Mouse (Mus musculus): ENCODE results near the gene Naxe.

The Naxe gene

DNA sequence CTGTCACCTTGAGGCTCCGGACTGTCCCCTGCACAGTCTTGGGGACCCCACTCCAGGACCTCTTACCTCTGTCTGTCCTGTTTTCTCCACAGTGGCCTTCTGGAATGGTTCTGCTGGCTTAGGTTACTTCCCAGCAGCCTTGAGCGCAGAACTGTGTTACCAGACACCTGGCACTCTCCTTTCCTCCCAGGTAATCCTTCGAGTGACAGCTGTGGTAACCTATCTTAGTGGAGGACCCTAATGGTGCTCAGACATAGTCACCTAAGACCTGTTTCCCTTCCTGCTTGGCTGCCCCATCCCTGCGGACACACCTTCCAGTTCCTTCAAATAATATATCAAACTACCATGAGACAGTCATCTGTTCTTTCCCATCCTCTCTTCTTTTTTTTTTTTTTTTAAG lies 19.9 kb upstream of the Naxe start, which contains the start of gene Ttc24:
Gene Ttc24, minus strand, starts transcription at position 101 of the 400 bp plus-strand sequence.
- no peak for TF ChIP-seq GATA4 (IDR thresholded peaks at IDR 0.05; ENCODE audit: insufficient replicate concordance, low read length)

DNA sequence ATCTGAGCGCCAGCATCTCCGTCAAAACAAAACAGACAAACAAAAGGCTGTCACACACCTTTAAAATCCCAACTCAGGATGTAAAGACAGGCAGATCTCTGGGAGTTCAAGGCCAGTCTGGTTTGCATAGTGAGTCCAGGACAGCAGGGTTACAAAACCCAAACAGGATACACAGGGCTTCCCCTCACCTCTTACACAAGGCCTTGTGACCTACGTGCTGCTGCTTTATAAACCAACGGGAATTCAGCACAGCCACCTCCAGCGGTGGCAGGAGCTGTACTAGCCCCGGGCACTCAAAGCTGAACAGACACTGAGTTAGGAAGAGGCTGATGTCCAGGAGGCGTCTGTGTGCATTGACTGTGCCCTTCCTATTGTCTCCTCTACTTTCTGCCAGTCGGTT lies 19.1 kb upstream of the Naxe start:
- TF ChIP-seq GATA4 (IDR thresholded peaks at IDR 0.05; ENCODE audit: insufficient replicate concordance, low read length), result no peak

DNA sequence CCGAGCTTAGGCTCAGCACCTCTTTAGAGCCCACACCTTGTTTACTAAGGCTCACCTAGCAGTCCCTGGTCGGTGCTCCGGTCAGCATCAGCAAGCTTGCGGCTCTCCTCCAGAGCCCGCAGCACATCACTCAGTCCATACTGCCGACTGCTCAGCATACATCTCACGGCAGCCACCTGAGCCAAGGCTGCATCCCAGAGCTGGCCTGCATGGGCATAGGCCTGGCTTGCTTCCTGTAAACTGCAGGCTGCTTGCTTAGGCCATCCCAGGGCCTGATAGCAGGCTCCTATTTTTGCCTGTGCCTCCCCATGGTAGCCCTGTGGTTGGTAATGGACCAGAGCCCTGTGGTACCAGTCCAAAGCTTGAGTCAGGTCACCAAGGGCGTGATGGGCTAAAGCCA lies 16.5 kb upstream of the Naxe start:
- TF ChIP-seq GATA4 (IDR thresholded peaks at IDR 0.05; ENCODE audit: insufficient replicate concordance, low read length), result no peak

DNA sequence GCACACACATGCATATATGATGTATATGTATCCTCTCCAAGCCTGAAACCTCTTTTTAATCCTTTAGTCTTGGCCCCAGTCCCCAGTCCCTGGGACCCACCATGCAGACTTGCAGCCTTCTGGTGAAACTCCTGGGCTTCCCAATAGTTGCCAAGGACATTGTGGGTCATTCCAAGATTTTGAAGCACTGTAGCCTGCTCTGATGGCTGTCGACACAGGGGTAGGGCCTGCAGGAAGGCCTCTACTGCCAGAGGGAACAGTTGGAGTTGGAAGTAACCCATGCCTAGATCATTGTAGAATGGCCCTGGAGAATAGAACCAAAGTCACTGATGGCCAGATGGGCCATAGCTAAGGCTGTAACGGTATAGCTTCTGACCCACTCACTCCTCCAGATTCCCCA lies 16.1 kb upstream of the Naxe start:
- no peak for TF ChIP-seq GATA4 (IDR thresholded peaks at IDR 0.05; ENCODE audit: insufficient replicate concordance, low read length)

DNA sequence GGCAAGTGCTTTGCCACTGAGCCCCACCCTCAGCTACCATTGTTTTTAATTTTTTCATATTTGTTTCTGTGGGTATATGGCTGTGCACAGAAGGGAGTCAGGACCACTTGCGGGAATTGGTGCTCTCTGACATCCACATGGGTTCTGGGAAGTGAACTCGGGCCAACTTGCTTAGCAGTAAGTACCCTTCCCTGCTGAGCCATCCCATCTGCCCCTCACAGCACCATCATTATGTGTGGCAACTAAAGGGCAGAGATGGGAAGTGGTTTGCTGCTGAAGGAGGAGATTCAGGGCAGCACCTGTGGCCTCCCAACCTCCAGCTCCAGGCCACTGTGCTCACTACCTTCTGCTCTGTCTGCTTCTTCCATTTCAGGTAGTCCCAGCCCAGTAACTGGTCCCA lies 15.3 kb upstream of the Naxe start:
- no peak for TF ChIP-seq GATA4 (IDR thresholded peaks at IDR 0.05; ENCODE audit: insufficient replicate concordance, low read length)

DNA sequence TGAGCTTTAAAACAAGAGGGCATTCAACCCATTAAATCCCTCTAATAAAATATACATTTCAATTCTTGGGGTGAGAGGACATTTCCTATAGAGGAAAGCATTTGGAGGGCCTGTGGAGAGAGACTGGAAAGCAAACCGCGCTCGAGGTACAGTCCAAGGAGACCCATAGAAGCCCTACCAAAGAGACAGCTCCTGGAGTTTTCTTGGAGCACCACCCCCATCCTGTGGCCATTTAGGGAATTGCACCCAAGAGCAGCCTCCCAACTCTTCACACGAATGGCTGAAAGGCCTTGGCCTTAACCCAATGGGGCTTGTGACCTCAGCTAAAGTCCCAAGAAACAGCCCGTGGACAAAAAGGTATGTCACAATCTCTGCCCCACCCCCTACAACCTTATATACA lies 13.5 kb upstream of the Naxe start:
- no peak for TF ChIP-seq GATA4 (IDR thresholded peaks at IDR 0.05; ENCODE audit: insufficient replicate concordance, low read length)

DNA sequence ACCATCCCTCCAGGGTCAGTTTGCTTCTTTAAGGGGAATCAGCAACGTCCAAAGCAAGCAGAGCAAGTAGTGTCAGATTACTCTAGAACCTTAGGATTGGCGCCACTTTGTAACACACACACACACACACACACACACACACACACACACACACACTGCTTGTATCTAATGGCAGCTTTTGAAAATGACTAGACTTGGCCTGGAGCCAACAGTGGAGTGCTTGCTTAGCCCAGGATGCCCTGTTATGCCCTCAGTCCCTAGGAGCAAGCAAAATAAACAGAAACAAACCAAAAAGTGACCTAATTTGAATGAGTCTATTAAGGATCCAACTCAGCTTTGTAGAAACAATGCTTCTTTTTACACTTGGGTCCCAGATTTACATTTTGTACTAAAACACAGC lies 10.1 kb upstream of the Naxe start:
- TF ChIP-seq GATA4 (IDR thresholded peaks at IDR 0.05; ENCODE audit: insufficient replicate concordance, low read length), result no peak

DNA sequence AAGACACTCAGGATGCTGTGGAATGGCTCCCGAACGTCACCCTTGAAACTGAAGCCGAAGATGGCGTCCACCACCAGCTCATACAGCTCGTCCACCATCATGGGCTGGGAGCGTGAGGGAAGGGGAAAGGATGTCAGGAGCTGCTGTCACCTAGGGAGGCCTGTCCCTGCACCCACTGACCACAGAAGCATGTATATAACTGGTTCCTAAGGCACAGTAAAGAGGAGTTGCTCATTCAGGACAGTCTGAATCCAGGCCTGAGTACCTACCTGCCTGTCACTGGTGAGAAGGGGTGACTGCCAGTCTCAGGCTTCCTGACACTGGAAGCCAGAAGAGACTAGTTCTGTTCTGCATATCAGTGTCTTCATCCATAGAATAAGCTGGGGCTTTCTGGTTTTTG lies 1.3 kb downstream of the Naxe start:
- no peak for TF ChIP-seq GATA4 (IDR thresholded peaks at IDR 0.05; ENCODE audit: insufficient replicate concordance, low read length)

DNA sequence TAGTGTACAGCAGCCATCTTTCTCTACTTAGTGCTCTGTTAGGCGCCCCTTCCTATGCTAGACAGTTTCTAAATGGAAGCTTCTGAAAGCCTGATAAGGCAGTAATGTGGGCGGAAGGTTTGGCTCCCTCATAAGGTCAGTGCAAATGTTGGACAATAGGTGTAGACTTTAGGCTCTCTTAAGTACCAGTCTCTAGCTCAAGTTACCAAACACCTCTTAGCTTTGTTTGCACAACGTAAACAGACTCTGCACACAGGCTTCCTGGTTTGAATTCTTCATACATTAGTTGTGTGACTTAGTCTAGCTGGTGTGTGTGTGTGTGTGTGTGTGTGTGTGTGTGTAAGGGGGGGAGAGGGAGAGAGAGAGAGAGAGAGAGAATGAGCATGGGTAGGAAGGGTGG lies 8.8 kb downstream of the Naxe start:
- no peak for TF ChIP-seq GATA4 (IDR thresholded peaks at IDR 0.05; ENCODE audit: insufficient replicate concordance, low read length)

DNA sequence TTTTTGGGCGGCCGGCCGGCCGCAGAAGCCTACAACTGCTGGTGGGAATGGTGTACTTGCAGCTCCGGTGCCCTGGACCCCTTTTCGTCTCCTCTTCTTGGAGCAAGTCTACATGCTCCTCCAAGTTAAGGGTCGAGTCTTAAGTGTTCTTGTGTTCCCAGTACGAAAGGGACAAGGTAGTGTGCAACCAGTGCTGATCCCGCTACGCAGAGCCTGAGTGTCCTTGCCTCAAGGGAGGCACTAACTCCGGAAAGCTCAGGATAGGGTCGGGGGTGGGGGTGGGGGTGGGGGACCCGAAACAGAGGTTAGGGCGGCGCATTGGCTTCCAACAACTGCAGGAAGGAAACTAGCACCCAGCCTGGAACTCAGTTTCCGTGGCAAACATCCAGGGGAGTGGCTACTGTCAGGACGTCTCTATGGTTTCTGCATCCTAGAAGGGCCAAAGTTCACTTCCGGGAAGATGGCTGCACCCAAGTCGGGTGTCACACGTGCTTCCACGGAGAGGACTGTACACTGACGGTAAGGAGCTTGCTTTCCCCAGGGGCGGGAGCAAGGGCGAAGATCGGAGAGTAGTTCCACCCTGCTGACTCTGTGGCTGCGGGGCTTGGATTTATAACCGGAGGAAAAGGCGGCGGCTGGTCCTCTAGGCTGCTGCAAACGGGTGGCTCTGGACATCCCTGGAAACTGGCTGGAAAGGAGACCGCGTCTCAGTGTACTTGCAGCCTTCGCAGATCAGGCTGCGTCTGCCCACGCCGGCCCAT lies 15.5 kb downstream of the Naxe start, which contains the start of gene Gpatch4:
Gene Gpatch4, plus strand, starts transcription at position 448 of the 761 bp plus-strand sequence.
- no peak for TF ChIP-seq GATA4 (IDR thresholded peaks at IDR 0.05; ENCODE audit: insufficient replicate concordance, low read length)

DNA sequence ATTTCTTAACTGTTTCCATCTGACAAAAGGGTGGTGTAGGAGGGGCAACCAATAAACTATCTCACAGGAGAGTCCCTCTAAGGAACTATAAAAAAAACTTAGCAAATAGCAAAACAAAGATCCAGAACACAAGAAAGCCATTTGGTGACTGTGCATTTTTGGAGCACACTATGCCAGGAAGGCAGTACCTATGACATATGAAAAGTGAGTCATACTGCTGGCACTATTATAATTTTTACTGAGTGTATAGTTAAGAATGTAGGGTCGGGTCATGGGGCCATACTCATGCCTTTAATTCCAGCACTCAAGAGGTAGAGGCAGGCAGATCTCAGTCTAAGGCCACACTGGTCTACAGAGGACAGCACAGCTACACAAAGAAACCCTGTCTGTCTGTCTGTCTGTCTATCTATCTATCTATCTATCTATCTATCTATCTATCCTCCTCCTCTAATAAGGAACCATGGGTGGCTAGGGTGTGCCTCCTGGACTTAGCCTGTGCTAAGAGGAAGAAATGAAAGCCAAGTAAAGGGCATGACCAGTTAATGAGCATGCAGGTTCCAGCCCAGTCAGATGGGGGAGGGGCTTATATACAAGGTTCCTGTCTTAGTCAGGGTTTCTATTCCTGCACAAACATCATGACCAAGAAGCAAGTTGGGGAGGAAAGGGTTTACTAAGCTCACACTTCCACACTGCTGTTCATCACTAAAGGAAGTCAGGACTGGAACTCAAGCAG lies 22.6 kb downstream of the Naxe start:
- TF ChIP-seq GATA4 (IDR thresholded peaks at IDR 0.05; ENCODE audit: insufficient replicate concordance, low read length), result no peak

DNA sequence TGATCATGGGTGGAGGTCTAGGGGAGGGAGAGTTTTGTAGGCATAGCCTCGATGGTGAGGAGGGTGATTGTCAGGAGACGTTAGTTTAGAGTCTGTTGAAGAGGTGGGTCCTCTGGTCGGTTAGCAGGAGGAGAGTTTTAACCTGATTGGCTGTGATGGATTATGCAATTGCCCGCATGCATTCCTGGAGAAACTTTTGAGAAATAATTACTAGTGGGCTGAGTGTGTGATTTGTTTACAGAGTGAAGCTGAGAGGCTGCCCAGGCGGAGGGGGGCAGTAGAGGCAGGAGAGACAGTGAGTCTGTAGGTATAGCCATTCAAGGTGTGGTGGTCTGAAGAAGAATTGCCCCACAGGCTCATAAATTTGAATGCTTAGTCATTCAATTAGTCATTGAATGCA lies 24.8 kb downstream of the Naxe start:
- no peak for TF ChIP-seq GATA4 (IDR thresholded peaks at IDR 0.05; ENCODE audit: insufficient replicate concordance, low read length)

DNA sequence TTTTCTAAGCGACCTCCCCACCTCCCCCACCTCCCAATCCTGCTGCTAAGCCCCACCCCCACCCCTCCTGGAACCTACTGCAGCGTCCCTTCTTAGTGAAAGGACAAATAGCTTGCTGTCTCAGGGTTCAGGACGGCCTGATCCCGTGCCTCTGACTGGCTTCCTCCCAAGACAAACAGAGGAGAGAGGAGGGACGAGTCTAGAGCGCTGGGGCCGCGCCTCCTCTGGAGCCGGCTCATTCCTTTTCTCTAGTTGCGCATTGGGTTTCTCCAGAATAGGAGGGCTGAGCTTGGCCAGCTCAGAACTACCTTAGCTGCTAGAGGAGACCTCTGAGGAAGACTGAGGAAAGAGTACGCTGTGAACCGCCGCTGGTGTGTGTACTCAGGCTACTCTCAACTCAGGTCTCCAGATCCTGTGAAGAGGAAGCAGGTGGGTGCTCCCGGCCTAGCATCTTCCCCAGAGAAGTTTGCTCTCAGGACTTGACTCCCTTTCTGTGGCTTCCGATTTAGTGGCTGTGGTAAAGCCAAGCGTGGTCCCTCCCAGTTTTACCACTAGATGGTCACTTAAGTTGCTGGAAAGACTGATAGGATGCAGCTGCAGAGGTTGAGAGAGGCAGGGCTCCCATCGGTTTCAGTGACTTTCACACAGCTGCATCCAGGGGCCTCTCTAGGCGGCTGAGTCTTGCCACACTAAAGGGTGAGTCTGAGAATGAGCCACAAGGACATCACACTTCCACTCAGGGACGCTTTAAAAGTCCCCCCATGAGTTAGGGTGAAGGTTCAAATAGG lies 27.5 kb downstream of the Naxe start:
- TF ChIP-seq GATA4 (IDR thresholded peaks at IDR 0.05; ENCODE audit: insufficient replicate concordance, low read length), result no peak

DNA sequence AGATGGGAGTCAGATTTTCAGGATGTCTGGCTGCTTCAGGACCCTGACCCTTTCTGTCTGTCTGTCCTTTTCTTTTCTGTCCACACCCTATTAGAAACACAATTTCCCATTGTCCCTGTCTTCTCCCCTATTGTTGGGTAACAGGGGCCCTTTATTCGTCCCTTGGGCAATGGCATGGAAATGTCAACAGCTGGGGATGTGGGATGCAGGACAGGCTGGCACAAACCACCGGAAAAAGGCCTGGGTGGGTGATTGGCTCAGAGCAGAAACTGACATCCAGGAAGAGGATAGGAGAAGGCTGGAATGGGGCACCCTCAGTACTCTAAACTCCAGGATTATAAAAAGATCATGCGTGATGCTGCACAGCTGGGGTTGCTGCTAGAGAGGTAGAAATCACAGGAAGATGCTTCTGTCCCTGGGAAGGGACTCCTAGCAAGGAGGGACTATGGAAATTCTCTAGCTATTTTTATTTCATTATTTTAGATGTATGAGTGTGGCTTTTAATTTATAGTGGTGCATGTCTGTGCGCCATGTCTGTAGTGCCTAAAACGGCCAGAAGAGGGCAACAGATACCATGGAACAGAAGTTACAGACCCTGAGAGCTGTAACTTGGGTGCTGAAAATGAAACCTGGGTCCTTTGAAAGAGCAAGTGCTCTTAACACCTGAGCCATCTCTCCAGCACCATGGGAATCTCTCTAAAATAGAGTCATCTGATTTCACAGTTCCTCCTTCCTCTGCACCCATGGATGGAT lies 30.7 kb downstream of the Naxe start, which contains the start of gene Hapln2:
Gene Hapln2, minus strand, starts transcription at position 150 of the 753 bp plus-strand sequence.
- TF ChIP-seq GATA4 (IDR thresholded peaks at IDR 0.05; ENCODE audit: insufficient replicate concordance, low read length), result no peak

DNA sequence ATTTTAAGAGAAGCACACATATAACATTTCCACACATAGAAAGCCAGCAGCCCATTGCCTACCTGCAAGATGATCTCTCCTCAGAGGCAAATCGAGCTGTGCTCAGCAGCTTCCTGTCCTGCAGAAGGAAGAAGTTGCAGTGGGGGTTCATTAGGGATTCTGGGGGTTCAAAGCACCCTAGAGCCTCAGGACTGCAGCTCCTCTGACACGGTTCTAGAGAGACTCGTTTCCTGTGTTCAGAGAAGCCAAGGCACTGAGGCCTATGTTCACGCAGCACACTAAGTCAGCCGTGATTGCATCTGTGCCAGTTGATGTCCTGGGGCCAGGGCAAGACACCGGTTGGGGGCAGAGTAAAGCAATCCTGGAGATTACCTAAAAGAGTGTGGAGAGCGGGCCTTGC lies 31.5 kb downstream of the Naxe start:
- no peak for TF ChIP-seq GATA4 (IDR thresholded peaks at IDR 0.05; ENCODE audit: insufficient replicate concordance, low read length)

Measured in liver, adult (tissue).